Mouse (Mus musculus): ENCODE measurements around the gene Ifit2.

GRCm38 (mm10) chr19:34515681-34516080, 34.8 kb upstream of the Ifit2 start:
- TF ChIP-seq HCFC1 (IDR thresholded peaks at IDR 0.05; ENCODE audit: borderline replicate concordance, insufficient read depth, low read length) (no peak), MAFK (IDR thresholded peaks at IDR 0.05; ENCODE audit: insufficient read depth, low read depth, low read length) (no peak), CHD2 (IDR thresholded peaks at IDR 0.05; ENCODE audit: low read depth, low read length) (no peak), ZC3H11A (IDR thresholded peaks at IDR 0.05; ENCODE audit: borderline replicate concordance, low read depth, low read length) (no peak)
